Mouse (Mus musculus) gastrocnemius, postnatal 36 days (tissue): Measurements from ENCODE around the gene Eml1. TPM values are rescaled to one million over a fixed set of nuclear protein-coding genes. Genes with fewer than 3 reads are reported as not detected.
A peak's percentile ranks its signal among the peaks of the same experiment; 100 is the strongest.

ENCODE experiments used
- DNase-seq, 2 experiments: peaks; one replicate each; pipeline ENCODE4 v3.0.0; 2022
- intact Hi-C: fragments of 180-260 bp; cut with DNase I; formaldehyde crosslinking; loops from one replicate; pipeline ENCODE4 v1.15.1; 2025
- long read RNA-seq, 2 experiments: library from polyadenylated mRNA; stranded (forward); transcript quantifications; one replicate each; pipeline ENCODE4 v2.0.0; 2021
- total RNA-seq, 2 experiments: library from RNA; stranded (reverse); gene quantifications; 2 replicates each; pipeline ENCODE4 v1.2.3; 2021

Eml1 gene
- total RNA-seq, result 100 to 1,000 TPM in 1 of 2 experiments, 10 to 100 TPM in 1; 98.2 to 103 TPM
- long read RNA-seq, experiment 1, full-length matches to known transcripts, result 4 of 60 reads
- long read RNA-seq, experiment 1, partial matches to known transcripts, result 13 of 60 reads
- long read RNA-seq, experiment 1, other reads (novel, unspliced or antisense), result 43 of 60 reads
- long read RNA-seq, experiment 2, partial matches to known transcripts, result 8 of 47 reads
- long read RNA-seq, experiment 2, other reads (novel, unspliced or antisense), result 39 of 47 reads

DNA sequence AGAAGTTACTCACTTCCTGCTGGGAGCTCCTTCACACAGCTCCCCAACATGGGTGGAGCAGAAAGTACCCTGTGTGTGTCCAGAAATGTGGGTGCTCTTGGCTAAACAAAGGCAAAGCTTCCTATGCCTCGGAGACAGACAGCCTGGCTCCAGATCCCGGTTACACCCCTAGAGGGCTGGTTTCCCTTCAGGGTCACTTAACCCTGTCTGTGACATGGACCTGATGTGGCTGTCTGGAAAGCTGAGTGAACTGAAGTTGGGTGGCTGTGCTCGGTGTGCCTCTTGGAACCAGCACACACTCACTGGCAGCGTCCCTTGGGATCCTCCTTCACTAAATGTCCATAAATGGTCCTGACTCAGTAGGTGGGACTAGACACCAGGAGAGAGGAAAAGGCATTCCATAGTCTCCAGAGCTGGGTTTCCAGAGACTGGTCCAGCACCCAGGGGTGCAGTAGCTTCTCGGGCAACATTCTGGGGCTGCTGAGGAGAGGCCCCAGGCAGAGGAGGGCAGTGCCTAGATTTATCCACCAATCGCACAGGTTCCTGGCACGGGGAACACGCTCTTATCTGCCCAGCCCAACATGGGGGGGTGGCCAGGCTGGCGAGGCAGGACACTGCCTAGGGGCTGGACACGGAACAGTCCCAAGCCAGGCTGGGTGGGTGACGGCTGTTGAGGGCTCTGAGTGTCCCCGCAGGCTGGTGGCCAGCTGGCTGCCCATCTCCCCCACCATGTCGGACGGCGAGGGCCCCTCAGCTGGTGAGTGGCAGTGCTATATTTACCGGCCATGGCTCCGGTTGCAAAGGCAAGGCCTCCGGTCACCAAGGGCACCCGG lies at the start of gene Eml1:
Eml1 (plus strand) TSS at position 362 of the 833 bp plus-strand sequence.
- peak; percentile 34 to 58 for DNase-seq
- intact Hi-C loops, result no loop called here

DNA sequence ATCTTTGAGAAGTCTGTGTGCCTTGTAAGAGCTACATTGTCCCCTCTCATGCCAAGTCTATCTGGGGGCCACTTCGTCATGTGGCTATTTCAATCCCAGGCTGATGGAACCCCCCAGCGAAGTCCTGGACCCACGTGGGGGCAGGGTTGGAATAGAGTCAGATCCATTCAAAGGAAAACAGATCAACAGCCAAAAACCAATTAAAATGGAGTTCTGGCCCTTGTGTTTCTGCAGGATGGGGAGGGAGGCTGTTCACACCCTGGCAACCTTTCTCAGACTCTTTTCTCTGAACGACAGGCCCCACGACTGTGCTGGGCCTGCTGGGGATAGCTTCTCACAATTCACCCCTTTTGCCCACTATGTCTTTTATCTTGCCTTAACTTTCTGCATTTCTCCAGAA lies 44.4 kb upstream of the Eml1 start:
- no peak for DNase-seq
- intact Hi-C loops, result no loop called here

DNA sequence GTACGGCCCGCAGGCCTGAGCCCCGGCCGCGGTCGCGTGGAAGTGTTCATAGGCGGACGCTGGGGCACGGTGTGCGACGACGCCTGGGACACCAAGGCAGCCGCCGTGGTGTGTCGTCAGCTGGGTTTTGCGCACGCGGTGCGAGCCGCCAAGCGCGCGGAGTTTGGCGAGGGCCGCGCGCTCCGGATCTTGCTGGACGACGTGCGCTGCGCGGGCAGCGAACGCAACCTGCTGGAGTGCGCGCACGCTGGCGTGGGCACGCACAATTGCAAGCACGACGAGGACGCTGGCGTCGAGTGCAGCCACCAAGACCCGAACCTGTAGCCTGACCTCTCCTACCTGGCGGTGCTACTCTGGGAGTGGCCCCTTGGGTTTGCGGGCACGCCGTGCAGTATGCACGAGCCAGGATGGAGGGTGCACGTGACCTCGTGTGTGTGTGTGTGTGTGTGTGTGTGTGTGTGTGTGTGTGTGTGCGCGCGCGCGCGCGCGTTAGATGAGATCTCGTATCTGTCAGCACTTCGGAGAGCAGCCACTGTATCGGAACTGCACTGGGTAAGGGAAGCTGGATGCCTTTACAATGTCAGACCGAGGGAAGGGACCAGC lies 42.8 kb upstream of the Eml1 start:
- intact Hi-C loops, result no loop called here
- DNase-seq, result no peak

DNA sequence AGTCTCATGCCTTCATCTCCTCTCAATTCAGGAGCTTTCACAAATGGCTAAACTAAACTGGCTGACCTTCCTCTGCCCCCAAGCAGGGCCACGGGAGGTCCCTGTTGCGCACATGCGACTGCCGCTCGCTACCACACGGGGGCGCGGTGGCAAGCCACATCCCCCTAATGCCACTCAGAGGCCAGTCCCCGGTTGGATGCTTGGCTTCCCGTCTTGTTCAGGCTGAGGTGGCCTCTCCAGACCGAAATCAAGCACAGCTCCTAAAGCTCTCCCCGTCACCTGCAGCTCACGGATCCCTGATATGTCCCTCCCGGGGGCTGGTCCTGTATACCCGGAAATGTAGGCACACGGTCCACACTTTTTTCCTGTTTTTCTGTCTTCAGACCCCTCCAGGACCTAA lies 37.7 kb upstream of the Eml1 start:
- DNase-seq, result peak; percentile 83 to 84
- intact Hi-C loops, result no loop called here

DNA sequence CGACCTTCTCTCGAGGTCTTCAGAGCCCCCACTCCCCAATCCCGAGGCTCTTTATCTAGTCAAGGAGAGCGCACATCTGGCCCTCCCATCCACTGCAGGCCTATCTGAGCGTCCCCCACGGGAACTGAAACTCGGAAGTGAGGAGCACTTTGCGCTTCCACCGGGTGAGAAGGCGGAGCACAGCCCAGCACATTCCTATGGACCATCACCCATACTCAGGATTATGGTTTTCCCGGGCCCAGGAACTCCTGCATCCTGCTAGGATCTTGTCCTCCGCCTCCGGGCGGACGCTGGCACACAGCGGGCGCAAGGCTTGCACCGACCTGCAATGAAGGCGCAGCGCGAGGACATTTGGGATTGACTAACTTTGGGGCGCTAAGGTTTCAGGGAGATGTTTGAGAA lies 37.3 kb upstream of the Eml1 start:
- intact Hi-C loops, result no loop called here

DNA sequence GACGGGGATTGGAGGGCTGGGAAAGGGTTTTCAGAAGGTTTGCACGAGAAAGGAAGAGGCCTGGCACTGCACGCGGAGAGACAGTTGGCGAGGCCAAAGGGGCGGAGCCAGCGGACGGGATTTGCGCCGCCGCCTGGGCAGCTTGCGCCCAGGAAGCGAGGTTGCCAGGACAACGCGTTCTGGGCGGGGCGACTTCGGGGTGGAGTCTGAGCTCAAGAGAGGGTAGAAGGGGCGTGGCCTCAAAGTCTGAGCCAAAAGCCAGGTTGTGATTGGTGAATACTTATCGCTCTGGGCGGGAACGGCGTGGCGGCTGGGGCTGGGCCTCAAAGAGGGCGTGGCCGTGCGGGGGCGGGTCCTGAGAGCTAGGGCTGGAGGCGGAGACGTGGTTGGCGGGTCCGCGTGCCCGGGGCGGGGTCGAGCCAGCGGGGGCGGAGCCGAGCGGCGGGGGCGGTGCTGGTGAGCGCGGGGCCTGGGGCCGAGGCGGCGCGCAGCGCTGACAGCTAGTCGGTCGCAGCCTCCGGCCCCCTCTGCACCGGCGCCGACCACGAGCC lies 36.8 kb upstream of the Eml1 start, which contains the start of gene Cyp46a1:
Cyp46a1 (plus strand) TSS at position 487 of the 551 bp plus-strand sequence.
- intact Hi-C loops, result no loop called here

More for the DNA sequence above, 37.3 kb upstream of the Eml1 start:
- no peak for DNase-seq

DNA sequence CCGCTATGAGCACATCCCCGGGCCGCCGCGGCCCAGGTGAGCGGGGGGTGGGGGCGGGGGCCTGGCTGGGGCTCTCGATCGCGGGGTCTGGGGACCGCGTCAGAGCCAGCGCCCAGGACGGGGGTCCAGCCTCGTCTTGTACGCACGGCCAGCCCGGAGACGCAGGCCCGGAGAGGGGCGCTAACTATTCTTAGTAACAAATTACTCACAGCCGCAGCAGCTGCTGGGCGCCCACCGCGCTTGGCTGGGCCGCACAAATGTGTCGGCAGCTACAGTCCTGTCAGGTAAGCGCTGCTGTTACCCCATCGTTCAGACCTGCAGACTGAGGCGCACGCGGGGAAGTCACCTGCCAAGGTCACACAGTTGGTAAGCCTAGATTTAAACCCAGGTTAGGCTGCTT lies 36.2 kb upstream of the Eml1 start:
- intact Hi-C loops, result no loop called here

More for the DNA sequence above, 36.8 kb upstream of the Eml1 start, which contains the start of gene Cyp46a1:
- peak; percentile 99 to 100 for DNase-seq

DNA sequence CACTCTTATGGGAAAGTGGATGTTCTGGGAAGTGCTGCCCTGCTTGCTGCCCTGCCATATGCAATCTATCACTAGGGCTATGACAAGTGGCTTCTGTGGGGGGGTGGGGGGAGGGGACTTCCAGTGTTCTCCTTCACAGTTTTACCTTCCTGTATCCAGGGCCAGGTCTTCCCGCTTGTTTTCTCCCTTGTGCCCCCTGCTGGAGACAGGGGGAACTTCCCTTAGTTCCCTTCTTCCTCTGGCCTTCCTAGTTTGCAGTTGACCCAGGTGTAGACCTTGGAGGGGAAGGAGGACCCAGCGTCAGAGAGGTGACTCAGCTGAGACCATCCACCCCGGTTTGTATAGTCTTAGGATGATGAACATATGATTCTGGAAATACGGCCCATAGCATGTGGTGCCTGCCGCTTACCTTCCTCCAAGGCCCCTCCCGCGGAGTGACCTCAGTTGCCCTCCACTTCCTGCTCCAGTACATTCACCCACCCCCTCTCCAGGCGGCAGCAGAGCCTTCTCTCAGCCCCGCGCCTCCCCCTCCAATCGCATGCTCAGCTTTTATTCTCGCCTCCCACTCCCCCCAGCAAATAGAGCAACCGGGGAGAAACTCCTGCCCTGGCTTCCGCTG lies 32.1 kb upstream of the Eml1 start:
- DNase-seq, result no peak
- intact Hi-C loops, result no loop called here

More for the DNA sequence above, 36.2 kb upstream of the Eml1 start:
- no peak for DNase-seq

DNA sequence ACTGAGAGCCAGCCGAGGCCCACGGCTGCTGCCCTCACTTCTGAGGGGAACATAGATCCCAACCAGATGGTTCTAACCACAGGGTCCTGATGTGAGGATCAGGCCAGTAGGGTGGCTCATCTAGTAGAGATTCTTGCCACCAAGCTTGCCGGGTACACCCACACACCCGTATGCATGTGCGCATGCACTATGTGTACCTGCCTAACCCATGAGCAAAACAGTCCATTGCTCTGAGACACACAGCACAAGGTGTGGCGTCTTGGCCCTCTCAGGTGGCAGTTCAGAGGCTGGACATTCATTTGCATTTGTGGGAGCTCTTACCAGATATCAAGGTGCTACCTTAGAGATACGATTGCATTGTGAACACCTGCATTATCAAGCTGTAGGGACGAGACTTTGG lies 22.6 kb upstream of the Eml1 start:
- DNase-seq, result no peak
- intact Hi-C loops, result no loop called here

DNA sequence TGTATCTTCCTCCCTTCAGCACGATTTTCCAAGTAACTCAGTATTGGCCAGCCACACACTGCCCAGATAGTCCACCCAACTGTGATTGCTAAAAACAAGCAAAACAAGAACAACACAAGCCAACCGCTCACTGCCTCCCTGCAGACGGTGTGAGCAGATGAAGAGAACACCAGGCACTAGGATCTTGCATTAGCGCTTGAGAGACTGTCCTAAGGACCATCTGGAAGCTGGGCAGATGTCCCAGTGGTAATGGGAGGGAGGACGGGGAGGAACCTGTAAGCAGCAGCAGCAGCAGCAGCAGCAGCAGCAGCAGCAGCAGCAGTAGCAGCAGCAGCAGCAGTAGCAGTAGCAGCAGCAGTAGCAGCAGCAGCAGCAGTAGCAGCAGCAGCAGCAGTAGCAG lies 21.7 kb upstream of the Eml1 start:
- intact Hi-C loops, result no loop called here

DNA sequence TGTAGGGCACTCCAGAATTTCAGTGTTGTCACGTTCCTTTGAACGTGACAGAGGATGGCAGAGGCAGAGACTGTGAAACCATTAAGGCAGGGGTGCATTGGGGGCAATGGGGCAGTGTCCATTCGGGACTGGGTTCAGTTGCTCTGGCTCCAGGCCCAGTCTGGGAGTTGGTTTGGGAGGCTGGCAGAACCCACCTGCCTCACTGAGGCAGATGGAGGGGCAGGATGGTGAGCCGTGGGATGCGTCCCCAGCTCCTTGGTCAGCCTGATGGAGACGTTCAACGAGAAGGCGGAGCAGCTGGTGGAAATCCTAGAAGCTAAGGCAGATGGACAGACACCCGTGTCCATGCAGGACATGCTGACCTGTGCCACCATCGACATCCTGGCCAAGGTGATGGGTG lies 19.8 kb upstream of the Eml1 start:
- intact Hi-C loops, result no loop called here
- no peak for DNase-seq

More for the DNA sequence above, 21.7 kb upstream of the Eml1 start:
- no peak for DNase-seq

DNA sequence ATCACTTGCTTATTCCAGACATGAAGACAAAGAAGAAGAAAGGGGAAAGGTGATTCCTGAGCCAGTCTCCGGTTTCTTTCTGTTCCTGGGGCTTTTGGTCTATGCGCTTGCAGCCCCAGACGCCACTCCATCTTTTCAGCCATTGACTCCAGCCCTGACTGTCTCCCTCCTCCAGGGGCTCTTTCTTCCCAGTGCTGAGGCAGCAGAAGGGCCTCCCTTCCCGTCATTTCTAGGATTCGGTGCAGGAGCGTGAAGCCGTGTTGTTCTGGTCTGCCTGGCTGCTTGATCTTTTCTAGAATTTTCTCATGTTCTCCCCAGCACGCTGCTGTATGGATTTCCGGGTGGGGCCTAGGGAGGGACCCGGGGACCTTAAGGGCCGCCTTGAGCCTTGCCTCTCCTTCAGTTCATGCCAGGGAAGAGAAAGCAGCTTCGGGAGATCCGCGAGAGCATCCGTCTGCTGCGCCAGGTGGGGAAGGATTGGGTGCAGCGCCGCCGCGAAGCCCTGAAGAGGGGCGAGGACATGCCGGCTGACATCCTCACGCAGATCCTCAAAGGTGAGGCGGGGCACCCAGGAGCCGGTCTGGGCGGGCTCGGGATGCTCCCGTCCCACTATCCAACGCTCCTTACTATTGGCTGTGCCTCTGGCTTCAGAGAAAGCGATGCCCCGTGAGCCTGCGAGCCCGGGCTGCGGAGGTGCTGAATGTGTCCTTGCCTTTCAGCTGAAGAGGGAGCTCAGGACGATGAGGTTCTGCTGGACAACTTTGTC lies 18.2 kb upstream of the Eml1 start:
- intact Hi-C loops, result no loop called here
- DNase-seq, result no peak

DNA sequence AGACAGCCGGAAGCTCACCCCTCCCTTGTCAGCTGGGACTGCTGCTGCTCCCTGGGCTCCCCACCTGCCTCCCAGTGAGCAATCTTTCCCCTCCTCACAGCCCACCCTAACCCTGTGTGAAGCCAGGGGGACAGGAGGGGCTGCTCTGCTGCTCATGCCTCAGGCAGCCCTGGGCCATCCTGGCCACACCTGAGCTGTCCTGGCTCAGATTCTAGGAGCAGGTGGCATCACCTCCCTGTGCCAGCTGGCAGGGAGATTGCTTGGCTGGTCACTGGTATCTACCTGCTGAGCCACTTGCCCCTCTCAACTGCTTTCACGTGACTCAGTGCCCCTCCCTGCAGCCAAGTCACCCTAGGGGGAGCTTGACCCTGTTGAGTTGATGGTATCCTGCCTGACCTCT lies 16.5 kb upstream of the Eml1 start:
- intact Hi-C loops, result no loop called here
- no peak for DNase-seq

DNA sequence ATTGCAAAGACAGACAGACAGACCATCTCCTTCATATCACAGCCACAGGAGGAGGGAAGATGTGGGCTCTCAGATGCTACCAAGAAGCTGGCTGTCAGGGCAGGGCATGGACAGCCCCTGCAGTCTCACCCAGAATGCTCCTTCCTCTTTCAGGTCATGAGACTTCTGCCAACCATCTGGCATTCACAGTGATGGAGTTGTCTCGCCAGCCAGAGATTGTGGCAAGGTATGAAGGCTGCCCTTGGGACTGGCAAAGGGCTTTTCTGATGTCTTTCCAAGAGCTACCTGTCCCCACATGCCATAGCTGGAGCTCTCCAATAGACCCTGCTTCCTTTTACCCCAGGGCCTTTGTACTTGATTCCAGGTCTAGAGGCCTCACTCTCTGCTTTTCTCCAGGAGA lies 15.5 kb upstream of the Eml1 start:
- DNase-seq, result no peak
- intact Hi-C loops, result no loop called here

DNA sequence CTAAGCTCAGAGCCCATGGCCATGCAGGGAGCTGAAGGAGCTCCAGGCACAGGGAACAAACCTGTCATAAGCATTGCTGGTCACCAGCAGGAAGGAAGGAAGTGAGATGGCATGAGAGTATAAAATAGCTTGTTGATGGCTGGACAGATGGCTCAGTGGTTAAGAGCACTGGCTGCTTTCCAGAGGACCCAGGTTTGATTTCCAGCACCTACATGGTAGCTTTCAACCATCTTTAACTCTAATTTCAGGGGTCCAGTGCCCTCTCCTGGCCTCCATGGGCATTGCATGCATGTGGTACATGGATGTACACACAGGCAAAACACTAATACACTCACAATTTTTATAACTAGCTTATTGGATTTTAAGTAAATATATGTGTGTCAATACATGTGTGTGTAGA lies 14.8 kb upstream of the Eml1 start:
- DNase-seq, result no peak
- intact Hi-C loops, result no loop called here

DNA sequence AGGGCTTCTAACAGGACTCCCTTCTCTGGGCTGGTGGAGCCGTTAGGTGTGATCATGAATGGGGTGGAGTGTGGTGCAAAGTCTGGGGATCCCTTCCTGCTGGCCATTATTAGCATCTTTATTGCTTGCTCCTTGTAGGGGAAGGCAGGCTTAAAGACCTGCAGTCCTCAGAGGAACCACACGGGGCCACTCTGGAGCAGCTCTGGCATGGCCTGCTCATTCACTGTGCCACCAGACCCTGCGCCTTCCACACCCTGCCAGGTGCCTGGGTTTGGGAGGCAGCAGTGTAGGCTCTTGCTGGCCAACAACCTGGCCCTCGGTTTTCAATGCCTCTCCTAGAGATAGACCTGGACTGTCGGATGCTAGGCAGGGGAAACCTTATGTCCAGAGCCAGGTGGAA lies 7.0 kb upstream of the Eml1 start:
- DNase-seq, result peak; percentile 79 to 84
- intact Hi-C loops, result loop anchor here (2.0 kb wide), 2 partner anchors 59 to 131 kb away; no protein-coding TSS in a partner anchor

DNA sequence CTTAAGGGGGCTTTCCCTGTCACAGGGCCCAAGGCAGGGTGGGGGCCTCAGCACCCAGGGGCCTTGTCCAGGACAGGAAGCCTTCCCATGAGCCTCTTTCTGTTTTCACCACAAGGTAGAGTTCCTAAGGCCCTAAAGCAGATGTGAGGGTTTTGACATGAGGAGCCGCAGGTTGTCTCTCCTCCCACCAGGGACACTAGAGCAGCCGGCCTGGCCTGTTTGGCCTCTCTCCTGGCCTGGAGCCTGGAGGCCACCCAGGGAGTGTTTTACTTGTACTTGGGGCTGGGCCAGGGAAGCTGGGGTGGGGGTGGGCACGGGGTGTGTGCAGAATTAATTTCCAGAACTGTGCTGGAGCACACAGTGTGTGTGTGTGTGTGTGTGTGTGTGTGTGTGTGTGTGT lies 5.4 kb upstream of the Eml1 start:
- intact Hi-C loops, result loop anchor here (2.0 kb wide), 1 partner anchor 57 kb away; no protein-coding TSS in a partner anchor
- DNase-seq, result peak; percentile 49 to 69

DNA sequence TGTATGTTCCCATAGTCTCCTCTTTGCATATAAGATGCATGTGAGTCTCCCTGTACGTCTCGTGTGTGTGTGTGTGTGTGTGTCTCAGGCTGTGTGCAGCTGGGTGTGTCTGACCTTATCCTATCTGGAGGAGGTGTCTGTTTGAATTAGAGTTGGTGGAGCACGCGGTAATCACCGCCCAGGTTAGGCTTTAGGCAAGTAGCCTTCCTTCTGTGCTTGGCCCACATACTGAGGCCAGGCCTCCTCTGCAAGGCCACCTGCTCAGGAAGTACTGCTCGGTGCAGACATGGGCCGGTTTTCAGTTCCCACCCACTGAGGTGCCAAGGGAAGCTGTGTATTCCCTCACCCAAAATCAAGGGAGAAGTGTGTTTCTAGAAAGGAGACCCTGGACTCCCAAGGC lies 4.9 kb upstream of the Eml1 start:
- DNase-seq, result no peak
- intact Hi-C loops, result loop anchor here (2.0 kb wide), 1 partner anchor 57 kb away; no protein-coding TSS in a partner anchor

DNA sequence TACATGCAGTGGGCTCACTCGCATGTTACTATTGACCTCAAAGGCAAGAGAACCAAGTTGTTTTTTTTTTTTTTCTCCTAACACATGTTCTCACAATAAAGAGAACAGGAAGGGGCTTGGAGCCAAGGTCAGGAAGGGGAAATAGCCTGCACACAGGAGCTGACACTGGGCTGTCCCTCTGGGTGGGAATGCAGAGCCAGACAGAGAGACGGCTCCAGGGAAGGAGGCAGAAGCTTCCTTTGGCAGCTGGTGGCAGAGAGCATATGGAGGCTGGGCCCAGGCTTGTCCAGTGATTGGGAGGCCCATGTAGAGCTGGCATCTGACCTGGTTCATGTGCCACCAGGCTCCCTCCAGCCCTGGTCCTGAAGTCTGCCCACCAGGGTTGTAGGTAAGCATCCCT lies 2.8 kb upstream of the Eml1 start:
- DNase-seq, result no peak
- intact Hi-C loops, result no loop called here

DNA sequence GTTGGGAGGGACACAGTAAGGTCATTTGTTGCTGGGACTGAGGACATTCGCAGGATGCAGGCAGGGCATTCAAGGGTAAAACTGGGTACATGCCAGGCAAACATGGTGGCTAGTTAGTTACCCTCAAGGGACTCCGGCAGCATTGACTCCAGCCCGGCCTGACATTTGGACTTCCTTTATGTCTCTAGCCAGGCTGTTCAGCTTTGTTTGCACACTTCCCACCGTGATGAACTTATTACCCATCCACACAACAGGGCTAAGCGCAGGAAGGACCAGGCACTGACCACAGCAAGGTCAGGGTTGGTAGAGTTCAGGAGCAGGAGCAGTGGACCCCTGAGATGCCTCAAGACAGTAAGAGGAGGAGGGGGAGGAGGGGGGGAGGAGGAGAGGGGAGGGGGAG lies 1.8 kb upstream of the Eml1 start:
- intact Hi-C loops, result no loop called here
- DNase-seq, result no peak
